Mouse (Mus musculus) monocyte, adult 5-6 weeks (primary cell): ENCODE results near the gene Rbm26. TPM values are rescaled to one million over a fixed set of nuclear protein-coding genes. Genes with fewer than 3 reads are reported as not detected.
A peak's percentile ranks its signal among the peaks of the same experiment; 100 is the strongest.

ENCODE experiments used
- ATAC-seq: fragments of 153-309, 156-312 bp; replicated peaks from 2 replicates; pipeline ENCODE4 v1.8.0; 2017; ENCODE audit warnings: mild to moderate bottlenecking; ENCODE audit not compliant: low TSS enrichment, insufficient number of reproducible peaks, severe bottlenecking, poor library complexity, low FRiP score
- total RNA-seq: library from RNA; stranded (forward); fragments of 200-1000, 200-491, 200-594 nt; gene quantifications from 3 replicates; pipeline ENCODE4 v1.2.3, GENCODE M21; 2017

The Rbm26 gene
- 50.2 to 86.3 TPM (median 51.0 TPM) in 3 replicates for total RNA-seq

DNA sequence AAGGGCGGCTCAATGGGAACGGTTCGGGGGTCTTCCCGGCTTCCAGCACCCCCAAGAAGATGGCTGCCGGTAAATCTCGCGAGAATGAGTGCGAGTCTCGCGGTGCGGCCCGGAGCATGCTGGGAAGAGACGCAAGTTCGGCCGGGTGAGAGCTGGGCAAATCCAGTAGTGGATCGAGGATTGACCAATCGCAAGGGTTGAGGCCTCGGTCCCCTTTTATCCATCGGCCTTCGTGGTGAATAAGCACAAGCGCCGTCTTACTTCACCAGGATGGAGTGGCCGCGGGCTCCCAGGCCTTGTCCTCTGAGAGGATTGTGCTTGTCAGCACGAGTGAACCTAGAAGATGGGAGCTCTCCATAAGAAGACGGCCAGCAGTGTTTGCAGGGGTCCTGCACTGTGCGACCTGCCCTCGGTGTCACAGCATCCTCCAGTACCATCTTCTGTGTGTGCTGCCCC, at the start of gene Rbm26:
Rbm26 (minus strand) TSS at position 90 of the 456 bp plus-strand sequence.
- peak; percentile 95 for ATAC-seq

DNA sequence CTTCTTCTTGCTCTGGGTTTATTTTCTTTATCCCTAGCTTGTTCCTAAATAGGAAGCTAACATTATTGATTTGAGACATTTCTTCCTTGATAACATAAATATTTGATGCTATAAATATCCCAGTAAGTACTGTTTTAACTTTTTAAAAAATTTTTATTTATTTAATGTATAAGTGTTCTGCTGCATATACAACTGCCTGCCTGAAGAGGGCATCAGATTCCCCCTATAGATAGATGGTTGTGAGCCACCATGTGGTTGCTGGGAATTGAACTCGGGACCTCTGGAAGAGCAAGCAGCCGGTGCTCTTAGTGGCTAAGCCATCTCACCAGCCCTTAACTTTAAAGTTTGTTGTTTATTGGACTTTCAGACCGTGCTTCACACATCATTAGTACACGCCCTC, 48.7 kb upstream of the Rbm26 start:
- ATAC-seq = no peak

DNA sequence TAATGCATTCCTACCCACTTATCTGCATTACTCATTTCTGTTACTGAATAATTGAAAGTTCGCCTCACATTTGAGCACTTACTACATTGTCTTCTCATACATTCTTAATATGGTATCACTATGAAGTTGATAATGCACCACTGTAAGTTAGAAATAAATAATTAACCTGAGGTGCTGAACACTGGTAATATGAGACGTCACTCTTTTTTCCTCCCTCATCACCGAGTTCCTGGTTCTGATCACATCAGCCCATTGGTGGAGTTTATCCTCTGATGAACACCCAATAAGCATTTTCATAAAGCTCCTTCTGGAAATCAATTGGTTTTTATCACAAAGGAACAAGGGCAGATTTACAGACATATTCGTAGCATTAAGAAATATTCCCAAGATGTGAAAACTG, 45.1 kb upstream of the Rbm26 start:
- no peak for ATAC-seq

DNA sequence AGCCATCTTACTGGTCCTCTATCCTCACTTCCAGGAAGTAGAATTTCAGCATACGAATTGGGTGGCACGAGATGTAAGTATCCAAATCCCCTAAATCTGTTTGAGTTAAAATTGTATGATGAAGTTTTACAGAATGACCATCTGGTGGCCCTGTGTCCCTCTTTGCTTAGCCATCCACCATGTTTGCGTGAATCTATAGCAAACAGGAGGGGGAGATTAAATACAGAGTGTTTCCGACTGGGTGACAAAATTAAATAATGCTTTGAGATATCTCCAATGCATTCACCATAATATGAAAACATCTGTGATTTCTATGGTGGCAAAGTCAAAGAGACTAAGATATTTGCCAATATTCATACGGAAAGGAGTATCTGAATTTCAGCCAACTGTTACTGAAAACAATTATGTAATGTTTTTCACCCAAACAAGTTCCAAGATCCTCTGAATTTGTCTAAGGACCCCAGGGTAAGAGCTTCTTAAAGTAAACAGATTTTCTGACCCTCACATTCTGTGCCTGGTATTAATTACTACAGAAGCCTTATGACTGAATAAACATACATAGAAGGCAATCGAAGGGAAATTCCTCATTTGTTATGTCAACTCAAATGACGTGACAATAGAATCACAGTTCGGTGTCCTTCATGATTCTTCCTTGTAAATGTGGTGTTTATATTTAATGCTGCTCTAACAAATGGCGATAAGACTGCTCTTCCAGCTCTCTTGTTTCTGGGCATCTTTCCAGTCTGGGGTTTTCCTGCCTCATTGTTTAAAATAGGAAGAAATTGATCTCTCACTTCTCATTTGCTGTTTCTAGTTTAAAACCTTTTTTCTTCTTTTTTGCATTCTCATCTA, 42.6 kb upstream of the Rbm26 start:
- no peak for ATAC-seq

DNA sequence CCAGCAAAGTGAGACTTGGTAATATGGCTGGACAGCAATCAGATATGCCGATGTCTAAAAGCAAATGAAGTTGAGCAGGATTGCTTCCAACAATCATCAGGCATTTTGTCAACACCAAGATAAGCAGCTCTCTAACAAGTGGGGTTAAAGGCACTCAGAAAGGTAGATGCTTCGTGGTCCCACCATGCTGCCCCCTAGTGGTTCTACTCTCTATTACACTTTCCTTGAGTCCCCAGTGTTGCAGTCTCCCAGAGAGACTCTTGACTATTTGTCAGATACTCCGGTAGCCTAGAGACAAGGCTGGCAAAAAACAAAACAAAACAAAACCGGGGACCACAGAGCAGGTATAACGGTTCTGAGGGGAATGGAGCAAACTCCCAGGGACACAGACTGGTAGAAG, 21.3 kb upstream of the Rbm26 start:
- 0 out of 2 replicates have a peak, but pooled peaks have one; percentile 43 for ATAC-seq

DNA sequence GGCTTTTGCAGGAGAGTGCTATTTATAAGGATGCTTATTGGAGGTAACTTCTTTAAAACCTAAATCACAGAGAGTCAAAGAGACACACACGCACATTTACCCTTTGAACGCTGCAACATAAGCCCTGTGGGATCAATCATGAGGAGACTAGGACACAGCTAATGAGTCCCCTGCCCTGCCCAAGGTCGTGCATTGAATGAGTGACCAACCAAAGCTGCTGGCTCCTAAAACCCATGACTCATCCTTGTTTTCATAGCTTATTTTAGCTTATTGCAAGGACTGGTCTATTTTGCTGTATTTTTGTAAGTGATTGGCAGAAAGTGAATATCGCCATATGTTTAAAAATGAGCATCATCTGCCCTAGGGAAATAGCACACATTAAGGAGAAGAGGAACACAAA, 17.6 kb upstream of the Rbm26 start:
- ATAC-seq = no peak

DNA sequence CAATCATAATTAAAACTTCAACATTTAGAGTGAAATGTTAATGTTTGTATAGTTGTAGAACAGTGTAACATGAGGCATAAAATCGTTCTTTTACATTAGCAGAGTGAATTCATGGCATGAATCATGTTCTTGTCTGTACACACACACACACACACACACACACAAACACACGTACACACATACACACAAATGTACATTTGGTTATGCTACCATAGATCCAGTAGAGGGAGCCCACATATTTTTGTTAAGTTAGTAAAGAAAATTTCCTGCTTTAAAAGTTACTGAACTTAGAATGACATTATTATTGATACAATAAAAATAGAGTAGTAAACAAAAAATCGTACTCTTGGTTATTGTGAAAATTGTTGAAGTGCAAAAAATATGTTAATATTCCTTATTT, 7.7 kb upstream of the Rbm26 start:
- no peak for ATAC-seq

DNA sequence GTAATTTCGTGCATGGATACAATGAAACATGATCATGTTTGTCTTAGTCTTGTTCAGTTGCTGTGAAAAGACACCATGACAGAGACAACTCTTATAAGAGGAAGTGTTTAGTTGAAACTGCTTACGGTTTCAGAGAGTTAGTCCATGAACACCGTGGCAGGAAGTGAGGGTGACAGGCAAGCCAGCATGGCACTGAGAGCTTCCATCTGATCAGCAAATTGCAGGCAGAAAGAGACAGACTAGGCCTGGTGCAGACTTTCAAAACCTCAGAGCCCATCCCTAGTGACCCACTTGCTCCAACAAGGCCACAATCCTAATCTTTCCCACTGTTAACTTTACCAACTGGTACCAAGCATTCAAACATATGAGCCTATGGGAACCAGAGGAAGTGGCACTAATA, 5.7 kb upstream of the Rbm26 start:
- no peak for ATAC-seq

DNA sequence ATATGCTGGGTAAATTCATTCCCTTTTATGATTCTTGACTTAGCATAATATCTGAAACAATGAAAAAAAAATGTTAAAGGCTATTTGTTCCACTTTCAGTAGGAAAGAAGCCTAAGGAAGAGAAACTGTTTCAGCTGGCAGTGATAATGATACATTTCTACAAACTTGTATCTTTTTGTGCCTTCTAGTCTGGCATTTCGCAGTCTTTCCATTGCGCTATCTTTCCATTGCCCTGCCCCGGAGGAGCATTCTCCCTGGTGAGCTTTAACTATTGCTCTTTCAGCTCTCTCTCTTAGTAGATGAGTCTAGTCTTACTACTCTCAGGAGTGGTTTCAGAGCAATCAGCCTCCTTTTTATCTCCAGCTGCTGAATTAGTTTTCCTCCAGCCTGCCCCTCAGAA, 2.6 kb upstream of the Rbm26 start:
- no peak for ATAC-seq

DNA sequence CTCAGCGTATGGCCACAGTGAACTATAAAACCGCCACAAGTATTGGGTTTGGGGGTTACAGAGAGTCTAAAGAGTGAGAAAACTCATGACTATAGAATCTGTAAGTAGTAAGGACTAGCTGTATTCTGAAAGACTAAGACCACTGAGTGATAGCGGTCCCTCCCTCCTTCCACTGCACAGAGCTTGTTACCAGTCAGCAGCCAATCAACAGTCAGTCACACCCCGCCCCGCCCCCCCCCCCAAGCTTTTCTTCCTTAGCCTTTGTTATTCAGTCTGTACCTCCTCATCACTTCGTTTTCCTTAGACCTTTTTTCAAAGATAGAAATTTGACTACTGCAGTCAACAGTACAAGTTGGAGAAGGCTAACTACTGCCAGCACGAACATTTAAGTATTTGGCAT, 1.9 kb upstream of the Rbm26 start:
- no peak for ATAC-seq

DNA sequence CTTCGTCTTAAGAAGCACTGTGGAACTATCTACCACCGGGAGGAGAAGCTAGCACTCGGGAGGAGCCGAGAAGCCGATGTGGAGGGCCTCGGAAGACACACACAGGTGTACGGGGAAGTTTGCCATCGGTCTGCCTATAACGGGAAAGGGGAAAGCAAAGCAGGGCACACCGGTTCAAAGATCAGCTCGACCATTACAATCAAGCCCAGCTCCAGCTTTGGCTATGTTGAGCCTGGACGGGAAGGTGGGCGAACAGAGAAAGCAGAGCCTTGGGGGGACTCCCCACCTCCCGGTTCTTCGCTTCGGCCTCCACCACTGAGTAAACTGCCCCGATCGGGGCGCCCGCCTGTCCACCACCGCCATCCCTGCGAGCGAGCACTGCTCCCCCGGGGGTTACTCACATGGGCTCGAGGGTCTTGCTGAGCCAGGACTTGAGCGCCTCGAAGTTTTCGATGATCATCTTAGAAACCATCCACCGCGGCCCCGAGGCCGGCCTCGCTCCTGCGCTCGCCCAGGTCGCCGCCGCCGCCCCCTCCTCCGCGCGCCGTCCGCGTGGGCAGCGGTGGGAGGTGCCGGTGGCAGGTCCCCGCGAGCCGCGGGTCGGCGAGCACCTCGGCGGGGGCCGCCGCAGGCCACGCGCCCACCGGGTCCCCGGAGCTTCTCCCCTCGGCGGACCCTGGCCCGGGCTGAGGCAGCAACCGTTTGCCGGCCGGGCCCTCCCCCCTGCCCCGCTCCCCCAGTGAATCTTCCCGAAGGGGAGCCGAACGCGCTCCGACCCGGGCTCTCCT, 552 bp downstream of the Rbm26 start:
- ATAC-seq = no peak

DNA sequence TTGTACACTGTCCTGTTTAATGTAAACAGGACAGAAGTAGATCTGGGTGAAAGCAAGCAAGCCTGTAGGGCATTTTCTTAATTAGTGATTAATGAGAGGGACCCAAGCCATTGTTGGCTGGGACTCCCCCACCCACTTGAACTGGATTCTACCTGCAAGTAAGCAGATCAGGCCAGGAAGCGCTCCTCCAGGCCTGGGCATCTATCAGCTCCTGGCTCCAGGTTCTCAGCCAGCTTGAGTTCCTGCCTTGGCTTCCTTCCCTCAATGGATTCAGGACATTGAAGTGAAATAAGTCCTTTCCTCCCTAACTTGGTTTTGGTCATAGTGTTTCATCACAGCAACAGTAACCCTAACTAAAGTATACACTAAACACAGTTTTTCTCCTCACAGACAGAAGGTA, 9.9 kb downstream of the Rbm26 start:
- no peak for ATAC-seq

DNA sequence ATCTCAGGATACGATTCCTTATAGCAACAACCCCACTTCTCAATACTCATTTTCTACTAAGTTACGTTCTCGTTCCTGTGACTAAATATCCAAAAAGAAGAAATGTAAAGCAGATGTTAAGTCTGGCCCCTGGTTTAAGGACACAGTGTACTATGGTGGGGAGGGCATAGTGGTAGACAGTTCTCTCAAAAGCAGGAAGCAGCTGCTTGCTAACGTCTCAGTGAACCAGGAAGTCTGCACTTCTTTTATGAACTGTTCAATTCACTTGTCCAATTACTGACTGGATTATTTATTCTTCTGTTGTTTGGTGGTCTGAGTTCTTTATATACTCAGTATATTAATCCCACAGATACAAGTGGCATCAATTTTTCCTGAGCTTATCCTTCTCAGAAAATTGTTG, 12.3 kb downstream of the Rbm26 start:
- ATAC-seq = peak; percentile 82

DNA sequence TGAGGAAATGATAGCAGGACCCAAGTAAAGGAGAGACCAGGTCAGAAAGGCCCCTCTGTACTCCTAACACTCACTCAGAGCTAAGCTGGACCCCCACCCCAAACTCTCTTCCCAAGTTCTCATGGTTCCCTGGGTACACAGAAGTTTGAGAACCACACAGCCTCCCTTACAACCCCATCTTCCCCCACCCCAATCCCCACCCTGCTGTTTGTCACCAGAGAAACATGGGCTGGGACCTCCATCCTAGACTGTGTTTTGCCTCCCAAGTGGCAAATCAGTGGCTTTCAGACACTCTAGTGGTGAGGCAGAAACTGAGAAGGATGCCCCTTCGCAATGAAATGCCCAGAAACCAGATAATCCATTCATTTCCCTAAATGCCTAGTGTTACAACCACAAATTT, 15.8 kb downstream of the Rbm26 start:
- ATAC-seq = no peak

DNA sequence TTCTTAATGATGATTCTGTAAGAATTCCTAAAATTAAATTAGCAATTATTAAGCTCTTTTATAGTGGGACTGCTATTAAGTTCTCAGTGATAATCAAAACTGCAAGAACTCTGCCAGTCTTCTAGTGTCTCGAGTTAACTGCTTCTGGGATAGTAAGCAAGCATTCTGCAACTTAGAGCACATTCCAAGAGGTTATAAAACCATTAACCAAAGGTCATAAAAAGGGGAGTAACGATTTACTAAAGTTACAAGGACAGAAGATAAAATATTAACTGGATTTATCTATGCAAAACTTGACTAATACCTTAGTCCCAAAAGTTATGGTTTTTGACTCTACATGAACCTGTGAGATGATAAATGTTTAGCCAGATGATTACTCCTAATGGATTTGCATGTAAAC, 18.6 kb downstream of the Rbm26 start:
- ATAC-seq = no peak

DNA sequence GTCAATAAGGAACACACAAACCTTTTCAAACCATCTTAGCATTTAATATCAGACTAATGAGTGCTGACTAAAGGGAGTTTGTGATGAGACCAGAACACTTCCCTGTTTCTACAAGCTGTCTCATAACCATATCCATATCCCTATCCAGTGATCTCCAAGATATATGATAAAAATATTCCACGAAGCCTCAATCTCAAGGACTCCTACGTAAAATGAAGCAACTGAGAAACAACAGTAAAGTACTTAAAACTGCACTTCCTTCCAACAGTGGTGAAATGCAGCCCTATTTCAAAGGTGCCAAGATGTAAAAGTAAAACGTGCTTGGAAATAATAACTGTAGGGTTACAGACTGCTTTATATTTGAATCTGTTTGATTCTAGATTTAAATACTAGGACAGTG, 43.1 kb downstream of the Rbm26 start:
- ATAC-seq = no peak

DNA sequence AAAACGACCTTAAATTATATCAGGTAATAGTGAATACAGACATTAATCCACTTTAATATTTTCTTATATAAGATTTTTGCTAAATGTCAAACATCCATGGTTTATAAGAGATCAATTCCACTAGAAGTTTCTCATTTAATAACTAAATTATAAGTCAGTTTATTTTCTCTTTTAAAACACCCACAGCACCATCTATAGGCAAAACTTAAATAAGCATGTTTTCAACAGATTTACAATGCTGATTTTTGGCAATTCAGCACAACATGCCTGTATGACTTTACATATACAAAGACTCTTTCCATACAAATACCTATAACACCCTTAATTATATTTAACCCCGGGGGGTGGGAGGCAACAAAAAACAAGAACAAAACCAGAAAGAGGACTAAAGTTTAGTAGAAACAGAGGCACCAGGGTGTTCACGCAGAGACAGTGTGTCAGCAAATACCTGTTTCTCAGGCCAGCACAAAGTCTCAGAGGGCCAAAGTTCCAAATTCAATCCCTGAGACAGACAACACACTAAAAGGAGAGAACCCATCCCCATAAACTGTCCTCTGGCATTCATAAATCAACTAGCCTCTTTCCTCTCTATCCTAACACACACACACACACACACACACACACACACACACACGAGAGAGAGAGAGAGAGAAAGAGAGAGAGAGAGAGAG, 49.3 kb downstream of the Rbm26 start:
- ATAC-seq = no peak

DNA sequence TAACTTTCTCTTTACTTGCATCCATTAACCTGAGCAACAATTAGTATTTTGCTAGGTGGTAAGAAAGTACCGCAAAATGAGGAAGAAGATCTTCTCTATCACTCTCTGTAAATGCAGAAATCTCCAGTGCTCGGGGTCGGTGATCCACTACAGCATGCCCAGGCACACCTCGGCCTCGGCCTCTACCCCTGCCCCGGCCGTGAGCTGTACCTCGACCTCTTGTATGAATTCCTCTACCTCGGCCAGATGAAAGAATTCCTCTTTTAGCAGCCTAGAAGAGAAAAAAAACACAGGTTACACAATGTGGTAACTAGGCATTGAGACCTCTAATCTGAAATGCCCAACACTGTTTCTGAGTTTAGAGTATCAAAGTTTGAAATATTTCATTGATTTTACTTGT, 52.6 kb downstream of the Rbm26 start:
- ATAC-seq = no peak

DNA sequence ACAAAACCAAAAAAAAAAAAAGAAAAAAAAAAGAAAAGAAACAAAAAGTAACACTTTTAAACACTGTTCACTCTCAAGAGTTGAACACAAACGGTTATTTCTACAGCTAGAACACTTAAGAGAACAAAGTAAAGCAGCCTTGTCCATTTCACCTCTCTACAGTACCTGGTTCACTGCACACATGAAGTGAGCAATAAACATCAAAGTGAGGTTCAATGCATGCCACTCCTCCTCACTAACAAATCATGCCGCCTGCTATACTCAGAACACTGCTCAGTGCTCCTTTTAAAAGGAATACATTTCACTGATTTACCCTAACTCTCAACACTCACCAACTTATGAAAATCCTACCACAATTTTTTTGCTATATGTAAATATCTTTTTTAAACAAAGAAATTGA, 61.7 kb downstream of the Rbm26 start:
- no peak for ATAC-seq
